Mouse (Mus musculus) kidney, postnatal 14 days (tissue): ENCODE measurements around the gene Amy2a3.
"Not testable (repeated sequence)": the region's sequence is repeated elsewhere in the genome, so short reads cannot be mapped to it uniquely, and the experiment has no call there.

Experiments used
- DNase-seq: peaks from one replicate; pipeline ENCODE4 v3.0.0; 2022; ENCODE audit warnings: mixed read lengths

The Amy2a3 gene

DNA sequence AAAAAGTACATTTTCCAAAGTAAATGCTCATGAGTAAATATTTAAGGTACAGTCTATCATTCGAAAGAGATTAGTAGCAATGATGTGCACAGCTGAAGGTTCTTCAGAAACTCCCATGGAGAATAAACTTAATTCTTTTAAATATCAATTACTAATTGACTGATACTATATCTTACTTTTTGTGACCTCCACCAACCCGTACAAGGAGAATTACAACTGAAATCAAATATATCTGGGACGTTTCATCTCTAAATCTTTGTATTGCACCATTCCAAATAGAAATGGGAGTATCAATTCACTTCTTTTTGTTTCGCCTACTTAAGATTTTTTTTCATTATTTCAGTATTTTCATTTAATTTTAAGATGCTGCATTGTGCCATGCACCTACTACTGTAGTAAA, at the start of gene Amy2a3:
Gene Amy2a3, minus strand, starts transcription at position 101 of the 400 bp plus-strand sequence.
- DNase-seq: not testable (repeated sequence)

- DNase-seq: not testable (repeated sequence)
These were observed 32.7 kb upstream of the Amy2a3 start, which contains the start of gene Amy2a2 for GRCm38 (mm10) chr3:113356558-113356957. Gene Amy2a2 (minus strand): TSS chr3:113356658.

- not testable (repeated sequence) for DNase-seq
These were observed 21.6 kb upstream of the Amy2a3 start for GRCm38 (mm10) chr3:113345484-113345883.

GRCm38 (mm10) chr3:113312937-113313336, 10.9 kb downstream of the Amy2a3 start:
- DNase-seq: not testable (repeated sequence)

GRCm38 (mm10) chr3:113291349-113291748, 32.5 kb downstream of the Amy2a3 start, which contains the start of gene Amy2a4:
Gene Amy2a4 (minus strand): TSS chr3:113291449.
- DNase-seq: not testable (repeated sequence)

DNA sequence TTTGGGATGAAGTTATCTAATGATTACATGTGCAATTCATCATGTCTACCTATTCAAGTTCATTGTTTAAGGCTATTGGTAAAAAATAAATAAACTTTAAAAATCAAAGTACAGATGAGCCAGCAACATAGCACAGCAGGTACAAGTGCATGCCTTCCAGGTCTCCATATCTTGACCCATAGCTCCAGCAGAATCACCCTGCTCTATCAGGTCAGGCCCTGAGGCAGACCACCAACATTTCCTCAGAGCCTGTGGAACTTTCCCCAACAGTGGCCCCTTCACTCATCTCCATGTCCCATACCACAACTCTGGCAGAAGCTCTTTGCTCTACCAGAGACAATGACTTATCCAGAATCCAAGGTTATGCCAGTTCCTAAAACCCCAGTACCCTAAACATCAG, 43.6 kb downstream of the Amy2a3 start:
- not testable (repeated sequence) for DNase-seq

GRCm38 (mm10) chr3:113279586-113279985, 44.3 kb downstream of the Amy2a3 start:
- DNase-seq: not testable (repeated sequence)
